Mouse (Mus musculus): ENCODE measurements around the gene Scarf1. TPM values are rescaled to one million over a fixed set of nuclear protein-coding genes. Genes with fewer than 3 reads are reported as not detected.

Scarf1 gene
- polyA plus RNA-seq, 1 experiment from 2014 or later = 6.6 TPM

GRCm38 (mm10) chr11:75515186-75515585 lies 1.8 kb downstream of the Scarf1 start:
- no peak for ATAC-seq (ENCODE audit: low FRiP score, low read depth)
- peaks cover 15% of the 10 kb centered on the region for H3K4me1 ChIP-seq
- no peaks in the 10 kb centered on the region; the same call in 1 of the 2 replicates for H3K36me3 ChIP-seq

GRCm38 (mm10) chr11:75519834-75520633 lies 6.7 kb downstream of the Scarf1 start:
- no peak overlapping the region for H3K27ac ChIP-seq
- 0 out of 2 replicates have a peak overlapping the region, but pooled peaks have one; percentile 45 for H3K9ac ChIP-seq
- H3K4me2 ChIP-seq (replicated peaks) = no peak overlapping the region
- no peaks in the 10 kb centered on the region for H3K27me3 ChIP-seq
- ATAC-seq (ENCODE audit: low FRiP score, low read depth) = no peak
- no peak overlapping the region for H3K4me3 ChIP-seq
- no peaks in the 10 kb centered on the region for H3K36me3 ChIP-seq
- peaks cover 7% of the 10 kb centered on the region; the same call in 1 of the 2 replicates for H3K4me1 ChIP-seq
- WGBS = 79% methylated on average over 15 of the region's 15 CpGs
- H3K9me3 ChIP-seq = no peaks in the 10 kb centered on the region

More at GRCm38 (mm10) chr11:75515186-75515585, 1.8 kb downstream of the Scarf1 start:
- H3K4me3 ChIP-seq = no peak overlapping the region
- H3K27ac ChIP-seq = no peak overlapping the region
- H3K9me3 ChIP-seq = no peaks in the 10 kb centered on the region
- no peaks in the 10 kb centered on the region for H3K27me3 ChIP-seq
- H3K9ac ChIP-seq = no peak overlapping the region
- 91% methylated on average over 25 of the region's 25 CpGs for WGBS
- no peak overlapping the region for H3K4me2 ChIP-seq (replicated peaks)

- no peak overlapping the region for H3K27ac ChIP-seq
- WGBS = 84% methylated on average over 4 of the region's 4 CpGs
- no peak overlapping the region for H3K4me3 ChIP-seq
- no peak for ATAC-seq (ENCODE audit: low FRiP score, low read depth)
- H3K4me1 ChIP-seq = peaks cover 7% of the 10 kb centered on the region; the same call in 1 of the 2 replicates
- H3K9ac ChIP-seq = no peak overlapping the region
- no peaks in the 10 kb centered on the region for H3K27me3 ChIP-seq
- no peaks in the 10 kb centered on the region for H3K36me3 ChIP-seq
- no peaks in the 10 kb centered on the region for H3K9me3 ChIP-seq
- H3K4me2 ChIP-seq (replicated peaks) = no peak overlapping the region
These were observed 8.3 kb downstream of the Scarf1 start for GRCm38 (mm10) chr11:75521609-75522008.

GRCm38 (mm10) chr11:75522793-75523192 lies 9.5 kb downstream of the Scarf1 start:
- WGBS = 78% methylated on average over 2 of the region's 2 CpGs
- Histone ChIP-seq H3K27ac (no peak overlapping the region), H3K4me2 (replicated peaks) (no peak overlapping the region), H3K9ac (no peak overlapping the region), H3K36me3 (no peaks in the 10 kb centered on the region), H3K4me3 (no peak overlapping the region), H3K27me3 (no peaks in the 10 kb centered on the region), H3K4me1 (peaks cover 7% of the 10 kb centered on the region; the same call in 1 of the 2 replicates), H3K9me3 (no peaks in the 10 kb centered on the region)
- no peak for ATAC-seq (ENCODE audit: low FRiP score, low read depth)

GRCm38 (mm10) chr11:75525531-75526125 lies 12.3 kb downstream of the Scarf1 start:
- ATAC-seq (ENCODE audit: low FRiP score, low read depth) = no peak
- Histone ChIP-seq H3K9me3 (no peaks in the 10 kb centered on the region), H3K36me3 (no peaks in the 10 kb centered on the region), H3K4me2 (replicated peaks) (no peak overlapping the region), H3K27ac (no peak overlapping the region), H3K4me1 (no peaks in the 10 kb centered on the region), H3K9ac (0 out of 2 replicates have a peak overlapping the region, but pooled peaks have one; percentile 13), H3K4me3 (no peak overlapping the region), H3K27me3 (no peaks in the 10 kb centered on the region)
- WGBS = 81% methylated on average over 15 of the region's 15 CpGs

- 89% methylated on average over 6 of the region's 6 CpGs for WGBS
- H3K27ac ChIP-seq = no peak overlapping the region
- no peaks in the 10 kb centered on the region for H3K36me3 ChIP-seq
- H3K4me2 ChIP-seq (replicated peaks) = no peak overlapping the region
- no peak for ATAC-seq (ENCODE audit: low FRiP score, low read depth)
- H3K9me3 ChIP-seq = no peaks in the 10 kb centered on the region
- H3K4me1 ChIP-seq = no peaks in the 10 kb centered on the region
- H3K9ac ChIP-seq = no peak overlapping the region
- H3K27me3 ChIP-seq = no peaks in the 10 kb centered on the region
- H3K4me3 ChIP-seq = no peak overlapping the region
These were observed 13.6 kb downstream of the Scarf1 start for GRCm38 (mm10) chr11:75526943-75527342.

- Histone ChIP-seq H3K4me1 (peaks cover 8% of the 10 kb centered on the region), H3K27me3 (no peaks in the 10 kb centered on the region), H3K9ac (no peak overlapping the region), H3K27ac (no peak overlapping the region), H3K4me3 (no peak overlapping the region), H3K36me3 (no peaks in the 10 kb centered on the region), H3K9me3 (no peaks in the 10 kb centered on the region), H3K4me2 (replicated peaks) (no peak overlapping the region)
- no peak for ATAC-seq (ENCODE audit: low FRiP score, low read depth)
- 48% methylated on average over 4 of the region's 4 CpGs for WGBS
These were observed 16.4 kb downstream of the Scarf1 start for GRCm38 (mm10) chr11:75529771-75530170.

- peak; percentile 67; the same call in 1 of the 2 replicates for ATAC-seq (ENCODE audit: low FRiP score, low read depth)
- H3K4me1 ChIP-seq = peaks cover 8% of the 10 kb centered on the region
- no peaks in the 10 kb centered on the region for H3K9me3 ChIP-seq
- peak overlapping the region; percentile 98 for H3K4me2 ChIP-seq (replicated peaks)
- under 1% methylated on average over 10 of the region's 10 CpGs for WGBS
- H3K9ac ChIP-seq = peak overlapping the region; percentile 81
- H3K27ac ChIP-seq = no peak overlapping the region
- no peaks in the 10 kb centered on the region for H3K36me3 ChIP-seq
- H3K4me3 ChIP-seq = peak overlapping the region; percentile 68
- no peaks in the 10 kb centered on the region for H3K27me3 ChIP-seq
These were observed 17.0 kb downstream of the Scarf1 start for GRCm38 (mm10) chr11:75530325-75530724.

GRCm38 (mm10) chr11:75530845-75531373 lies 17.6 kb downstream of the Scarf1 start:
- under 1% methylated on average over 31 of the region's 31 CpGs for WGBS
- no peak for ATAC-seq (ENCODE audit: low FRiP score, low read depth)
- H3K27me3 ChIP-seq = no peaks in the 10 kb centered on the region
- peak overlapping the region; percentile 81 for H3K9ac ChIP-seq
- no peaks in the 10 kb centered on the region for H3K9me3 ChIP-seq
- no peaks in the 10 kb centered on the region for H3K36me3 ChIP-seq
- H3K4me3 ChIP-seq = peak overlapping the region; percentile 68
- H3K27ac ChIP-seq = no peak overlapping the region; the same call in 1 of the 2 replicates
- H3K4me1 ChIP-seq = peaks cover 8% of the 10 kb centered on the region
- peak overlapping the region; percentile 98 for H3K4me2 ChIP-seq (replicated peaks)

- peak within 1 kb of the TSS; percentile 68 for H3K4me3 ChIP-seq
- peaks cover 8% of the 10 kb centered on the region for H3K4me1 ChIP-seq
- peak within 1 kb of the TSS; percentile 76; the same call in 1 of the 2 replicates for H3K27ac ChIP-seq
- H3K27me3 ChIP-seq = no peaks in the 10 kb centered on the region
- H3K9me3 ChIP-seq = no peaks in the 10 kb centered on the region
- H3K4me2 ChIP-seq (replicated peaks) = peak within 1 kb of the TSS; percentile 98
- peak within 1 kb of the TSS; percentile 81 for H3K9ac ChIP-seq
- H3K36me3 ChIP-seq = no peaks in the 10 kb centered on the region
- WGBS = under 1% methylated on average over 62 of the region's 62 CpGs
- peak; percentile 94 for ATAC-seq (ENCODE audit: low FRiP score, low read depth)
These were observed 18.3 kb downstream of the Scarf1 start, which contains the start of gene Slc43a2 for GRCm38 (mm10) chr11:75531469-75532242. Slc43a2 (plus strand) TSS chr11:75531694.

GRCm38 (mm10) chr11:75532340-75533277 lies 19.3 kb downstream of the Scarf1 start:
- H3K4me1 ChIP-seq = peaks cover 8% of the 10 kb centered on the region
- no peaks in the 10 kb centered on the region for H3K36me3 ChIP-seq
- 14% methylated on average over 38 of the region's 38 CpGs for WGBS
- H3K27me3 ChIP-seq = no peaks in the 10 kb centered on the region
- H3K9ac ChIP-seq = peak overlapping the region; percentile 62
- 0 out of 2 replicates have a peak overlapping the region, but pooled peaks have one; percentile 6 for H3K27ac ChIP-seq
- H3K4me2 ChIP-seq (replicated peaks) = peak overlapping the region; percentile 98
- no peaks in the 10 kb centered on the region for H3K9me3 ChIP-seq
- H3K4me3 ChIP-seq = peak overlapping the region; percentile 68
- ATAC-seq (ENCODE audit: low FRiP score, low read depth) = no peak

All from limb, embryonic 13.5 days (tissue).